Mouse (Mus musculus): ENCODE data around the gene 6330409D20Rik.

DNA sequence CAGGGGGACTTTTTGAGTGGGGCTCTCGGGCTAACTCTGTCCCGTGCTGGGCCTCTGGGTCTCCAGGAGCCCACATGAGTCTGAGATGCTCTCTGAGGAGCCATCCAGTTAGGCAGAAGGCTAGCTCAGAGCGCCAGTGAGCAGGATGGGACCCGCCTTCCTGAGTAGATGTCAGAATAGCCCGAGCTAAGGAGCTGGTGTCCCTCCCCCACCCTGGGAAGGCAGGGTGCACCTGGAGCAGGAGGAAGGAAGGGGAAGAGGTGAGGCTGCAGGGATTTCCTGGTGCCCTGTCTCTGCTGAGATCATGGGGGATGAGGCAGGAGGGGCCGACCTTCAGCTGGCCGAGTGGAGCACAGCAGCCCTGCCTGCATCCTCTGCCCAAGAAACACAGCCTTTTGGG is 12.4 kb downstream of the 6330409D20Rik start:
- TF ChIP-seq CTCF (IDR thresholded peaks at IDR 0.05; ENCODE audit: extremely low read depth, insufficient read length, insufficient replicate concordance, low read depth, low read length) (no peak), POLR2A (IDR thresholded peaks at IDR 0.05; ENCODE audit: low read depth, low read length) (no peak)
